Mouse (Mus musculus) heart, embryonic 14.5 days (tissue): Measurements from ENCODE around the gene Cers3. TPM values are rescaled to one million over a fixed set of nuclear protein-coding genes. Genes with fewer than 3 reads are reported as not detected.
A peak's percentile ranks its signal among the peaks of the same experiment; 100 is the strongest.

Experiments used
- ATAC-seq: fragments of 200-750 bp; cut with Nextera tagmentation; 2 replicates; pipeline ENCODE4 v1.8.0; 2017; ENCODE audit warnings: low read depth, moderate TSS enrichment; ENCODE audit not compliant: insufficient number of reproducible peaks, insufficient read depth, low FRiP score
- H3K27ac ChIP-seq, 2 experiments: fragments of 200-500 bp in 1 of 2; fragments of 300-500 bp in 1 of 2; sonication (generic) in 1 of 2; replicated peaks in 1 of 2; 2 replicates each; pipeline ENCODE4 v1.5.1; 2012 to 2014; ENCODE audit warnings: low read depth in 2 of 2, low read length in 2 of 2, control low read depth in 1 of 2, mild to moderate bottlenecking in 1 of 2, mixed read lengths in 1 of 2; ENCODE audit not compliant: control insufficient read depth in 1 of 2, insufficient read depth in 1 of 2
- H3K27me3 ChIP-seq: fragments of 300-500 bp; sonication (generic); 2 replicates; pipeline ENCODE4 v1.6.1; 2014; ENCODE audit warnings: mild to moderate bottlenecking, low read length, control low read depth; ENCODE audit not compliant: control insufficient read depth, insufficient read depth
- H3K36me3 ChIP-seq: fragments of 300-500 bp; sonication (generic); 2 replicates; pipeline ENCODE4 v1.6.1; 2014; ENCODE audit warnings: mild to moderate bottlenecking, control low read depth, low read length, mixed read lengths; ENCODE audit not compliant: control insufficient read depth, insufficient read depth
- H3K4me1 ChIP-seq, 2 experiments: fragments of 200-500 bp in 1 of 2; fragments of 300-500 bp in 1 of 2; sonication (generic) in 1 of 2; 2 replicates each; pipeline ENCODE4 v1.6.1; 2012 to 2014; ENCODE audit warnings: low read length in 2 of 2, control low read depth in 1 of 2, mixed read lengths in 1 of 2; ENCODE audit not compliant: control insufficient read depth in 2 of 2, insufficient read depth in 2 of 2
- H3K4me2 ChIP-seq: fragments of 300-500 bp; sonication (generic); 2 replicates; pipeline ENCODE4 v1.6.1; 2014; ENCODE audit warnings: mild to moderate bottlenecking, low read length
- H3K4me3 ChIP-seq, 2 experiments: fragments of 200-500 bp in 1 of 2; fragments of 300-500 bp in 1 of 2; sonication (generic) in 1 of 2; 2 replicates each; pipeline ENCODE4 v1.5.1; 2012 to 2014; ENCODE audit warnings: low read length in 2 of 2, mild to moderate bottlenecking in 2 of 2, control low read depth in 1 of 2, low read depth in 1 of 2, moderate library complexity in 1 of 2; ENCODE audit not compliant: control insufficient read depth in 1 of 2, insufficient read depth in 1 of 2
- H3K9ac ChIP-seq: fragments of 300-500 bp; sonication (generic); 2 replicates; pipeline ENCODE4 v1.6.1; 2014; ENCODE audit warnings: mild to moderate bottlenecking, low read length
- H3K9me3 ChIP-seq: fragments of 300-500 bp; sonication (generic); 2 replicates; pipeline ENCODE4 v1.6.1; 2016; ENCODE audit warnings: low read length, control low read depth; ENCODE audit not compliant: control insufficient read depth
- WGBS: fragments of 180-500 bp; shearing (Covaris S2); extraction: QIAGEN DNeasy Blood & Tissue Kit; methylation state at CpG from one replicate; pipeline ENCODE4 v1.1.7; 2014; 5-methylcytosine and 5-hydroxymethylcytosine counted together
- polyA plus RNA-seq: library from polyadenylated mRNA; unstranded; fragments of >200 nt; fragmentation: Nextera tagmentation; extraction: Ambion mirVana; gene quantifications from 2 replicates; pipeline ENCODE4 v1.2.1, GENCODE M21; 2014

Cers3 gene
- polyA plus RNA-seq, 1 experiment from 2014 or later = 0.36 TPM

- Histone ChIP-seq H3K9ac (peak overlapping the region; percentile 76), H3K36me3 (no peaks in the 10 kb centered on the region), H3K4me3 (peak overlapping the region; percentile 60 to 67), H3K27me3 (peaks cover 4% of the 10 kb centered on the region; the same call in 1 of the 2 replicates), H3K4me1 (peaks cover 2 to 6% of the 10 kb centered on the region in 2 experiments; a peak in 3 of 4 replicates), H3K4me2 (peak overlapping the region; percentile 99), H3K27ac (peak overlapping the region in 1 of 2 experiments; percentile 21; a peak in 2 of 4 replicates), H3K9me3 (no peaks in the 10 kb centered on the region)
- under 1% methylated on average over 60 of the region's 76 CpGs for WGBS
- peak; percentile 37 for ATAC-seq
These were observed 96.9 kb downstream of the Cers3 start for GRCm38 (mm10) chr7:66840008-66840719.

GRCm38 (mm10) chr7:66841165-66841564 is 97.9 kb downstream of the Cers3 start:
- peak overlapping the region; percentile 99 for H3K4me2 ChIP-seq
- no peak overlapping the region for H3K9ac ChIP-seq
- ATAC-seq = no peak
- no peak overlapping the region for H3K27ac ChIP-seq
- H3K27me3 ChIP-seq = peaks cover 4% of the 10 kb centered on the region; the same call in 1 of the 2 replicates
- no peaks in the 10 kb centered on the region for H3K36me3 ChIP-seq
- H3K9me3 ChIP-seq = no peaks in the 10 kb centered on the region
- H3K4me1 ChIP-seq = peaks cover 0 to 3% of the 10 kb centered on the region in 2 experiments; a peak in 1 of 4 replicates
- WGBS = 88% methylated on average over 7 of the region's 7 CpGs
- H3K4me3 ChIP-seq = no peak overlapping the region; a peak in 1 of 4 replicates

- Histone ChIP-seq H3K36me3 (no peaks in the 10 kb centered on the region), H3K4me1 (peaks cover 0 to 3% of the 10 kb centered on the region in 2 experiments; a peak in 1 of 4 replicates), H3K9me3 (no peaks in the 10 kb centered on the region), H3K27ac (no peak overlapping the region), H3K4me2 (no peak overlapping the region), H3K27me3 (peaks cover 4% of the 10 kb centered on the region; the same call in 1 of the 2 replicates), H3K4me3 (no peak overlapping the region), H3K9ac (no peak overlapping the region)
- no peak for ATAC-seq
- 48% methylated on average over 10 of the region's 10 CpGs for WGBS
These were observed 98.7 kb downstream of the Cers3 start for GRCm38 (mm10) chr7:66842021-66842420.

GRCm38 (mm10) chr7:66843846-66844245 is 100.5 kb downstream of the Cers3 start:
- no peak overlapping the region for H3K9ac ChIP-seq
- WGBS = 72% methylated on average over 2 of the region's 2 CpGs
- no peak for ATAC-seq
- peaks cover 4% of the 10 kb centered on the region; the same call in 1 of the 2 replicates for H3K27me3 ChIP-seq
- H3K27ac ChIP-seq = no peak overlapping the region
- H3K4me3 ChIP-seq = no peak overlapping the region
- H3K36me3 ChIP-seq = no peaks in the 10 kb centered on the region
- H3K9me3 ChIP-seq = no peaks in the 10 kb centered on the region
- peaks cover 0 to 3% of the 10 kb centered on the region in 2 experiments; a peak in 1 of 4 replicates for H3K4me1 ChIP-seq
- H3K4me2 ChIP-seq = no peak overlapping the region

GRCm38 (mm10) chr7:66846582-66846981 is 103.3 kb downstream of the Cers3 start:
- Histone ChIP-seq H3K4me2 (no peak overlapping the region), H3K9ac (no peak overlapping the region), H3K4me1 (peaks cover 0 to 3% of the 10 kb centered on the region in 2 experiments; a peak in 1 of 4 replicates), H3K36me3 (peaks cover 12% of the 10 kb centered on the region), H3K9me3 (no peaks in the 10 kb centered on the region), H3K27ac (no peak overlapping the region), H3K27me3 (no peaks in the 10 kb centered on the region), H3K4me3 (no peak overlapping the region)
- 76% methylated on average over 6 of the region's 6 CpGs for WGBS
- ATAC-seq = no peak

- peaks cover 0 to under 1% of the 10 kb centered on the region in 2 experiments; a peak in 1 of 4 replicates for H3K4me1 ChIP-seq
- H3K9ac ChIP-seq = no peak overlapping the region
- no peaks in the 10 kb centered on the region for H3K9me3 ChIP-seq
- no peaks in the 10 kb centered on the region for H3K27me3 ChIP-seq
- no peak overlapping the region for H3K4me2 ChIP-seq
- H3K36me3 ChIP-seq = peaks cover 13% of the 10 kb centered on the region
- H3K27ac ChIP-seq = no peak overlapping the region
- ATAC-seq = no peak
- no peak overlapping the region for H3K4me3 ChIP-seq
- 90% methylated on average over 9 of the region's 9 CpGs for WGBS
These were observed 104.0 kb downstream of the Cers3 start for GRCm38 (mm10) chr7:66847299-66847698.

GRCm38 (mm10) chr7:66849316-66849715 is 106.0 kb downstream of the Cers3 start:
- no peak overlapping the region for H3K4me3 ChIP-seq
- H3K27me3 ChIP-seq = no peaks in the 10 kb centered on the region
- no peak overlapping the region for H3K4me2 ChIP-seq
- no peaks in the 10 kb centered on the region for H3K9me3 ChIP-seq
- WGBS = 92% methylated on average over 6 of the region's 6 CpGs
- no peaks in the 10 kb centered on the region for H3K4me1 ChIP-seq
- ATAC-seq = no peak
- H3K36me3 ChIP-seq = peaks cover 17% of the 10 kb centered on the region
- no peak overlapping the region for H3K9ac ChIP-seq
- H3K27ac ChIP-seq = no peak overlapping the region
